Mouse (Mus musculus) olfactory bulb, adult 2 months (tissue): ENCODE measurements at regions not wholly inside any gene's neighbourhood (a gene's known extent, or its start where the extent isn't known, plus 50 kb on each side); places are given as distances from the start of the nearest gene placed in this dataset.

ENCODE experiments used
- CTCF ChIP-seq: fragments of 200-500 bp; IDR thresholded peaks from 2 replicates; pipeline ENCODE4 v1.5.1; 2012; ENCODE audit warnings: low read depth, mild to moderate bottlenecking, low read length, moderate library complexity; ENCODE audit not compliant: insufficient read depth
- POLR2A ChIP-seq: fragments of 200-500 bp; IDR thresholded peaks from 2 replicates; pipeline ENCODE4 v1.6.1; 2012; ENCODE audit warnings: mild to moderate bottlenecking, low read depth, low read length, moderate library complexity; ENCODE audit not compliant: insufficient read depth

GRCm38 (mm10) chr15:36873058-36873883, 134.3 kb downstream of the Zfp706 start:
- TF ChIP-seq POLR2A (no peak), CTCF (no peak)
